Mouse (Mus musculus): ENCODE measurements around the gene Lao1. TPM values are rescaled to one million over a fixed set of nuclear protein-coding genes. Genes with fewer than 3 reads are reported as not detected.

The Lao1 gene
- polyA plus RNA-seq, 1 experiment from 2014 or later, result not detected

GRCm38 (mm10) chr4:119017078-119017477 is 55.7 kb downstream of the Lao1 start:
- H3K9ac ChIP-seq, result no peak overlapping the region
- H3K4me1 ChIP-seq, result peaks cover 24% of the 10 kb centered on the region
- no peak overlapping the region for H3K4me2 ChIP-seq
- WGBS, result 93% methylated on average over 5 of the region's 5 CpGs
- ATAC-seq (replicated peaks; ENCODE audit: low FRiP score), result no peak
- no peaks in the 10 kb centered on the region for H3K27me3 ChIP-seq
- no peak overlapping the region for H3K27ac ChIP-seq
- no peaks in the 10 kb centered on the region for H3K36me3 ChIP-seq
- H3K4me3 ChIP-seq (replicated peaks), result no peak overlapping the region
- no peaks in the 10 kb centered on the region for H3K9me3 ChIP-seq (replicated peaks)

Other genes with a start within 250 kb of the Lao1 start
- not detected in 2 replicates for gene Olfr1340, start 241.4 kb upstream of the Lao1 start, polyA plus RNA-seq (2015; fragmentation: Nextera tagmentation; extraction: Ambion mirVana)
- not detected in 2 replicates for gene Olfr1339, start 229.4 kb upstream of the Lao1 start, polyA plus RNA-seq (2015; fragmentation: Nextera tagmentation; extraction: Ambion mirVana)
- not detected in 2 replicates for gene Olfr1338, start 202.8 kb upstream of the Lao1 start, polyA plus RNA-seq (2015; fragmentation: Nextera tagmentation; extraction: Ambion mirVana)
- gene Olfr1337, start 179.0 kb upstream of the Lao1 start, polyA plus RNA-seq (2015; fragmentation: Nextera tagmentation; extraction: Ambion mirVana), result not detected in 2 replicates
- not detected in 2 replicates for gene Olfr1335, start 151.6 kb upstream of the Lao1 start, polyA plus RNA-seq (2015; fragmentation: Nextera tagmentation; extraction: Ambion mirVana)
- gene Olfr1333, start 125.3 kb upstream of the Lao1 start, polyA plus RNA-seq (2015; fragmentation: Nextera tagmentation; extraction: Ambion mirVana), result not detected in 2 replicates
- not detected in 2 replicates for gene Olfr1331, start 96.9 kb upstream of the Lao1 start, polyA plus RNA-seq (2015; fragmentation: Nextera tagmentation; extraction: Ambion mirVana)
- not detected in 2 replicates for gene Olfr1330, start 73.0 kb upstream of the Lao1 start, polyA plus RNA-seq (2015; fragmentation: Nextera tagmentation; extraction: Ambion mirVana)
- gene Olfr1329, start 44.1 kb upstream of the Lao1 start, polyA plus RNA-seq (2015; fragmentation: Nextera tagmentation; extraction: Ambion mirVana), result not detected in 2 replicates
- gene Olfr1328, start 23.0 kb upstream of the Lao1 start, polyA plus RNA-seq (2015; fragmentation: Nextera tagmentation; extraction: Ambion mirVana), result not detected in 2 replicates
- gene Slc2a1, start 147.1 kb downstream of the Lao1 start, polyA plus RNA-seq (2015; fragmentation: Nextera tagmentation; extraction: Ambion mirVana), result 78.5 and 91.6 TPM in 2 replicates
- gene Zfp691, start 212.6 kb downstream of the Lao1 start, polyA plus RNA-seq (2015; fragmentation: Nextera tagmentation; extraction: Ambion mirVana), result 9.6 and 13.6 TPM in 2 replicates
- gene Ermap, start 228.4 kb downstream of the Lao1 start, polyA plus RNA-seq (2015; fragmentation: Nextera tagmentation; extraction: Ambion mirVana), result 2.9 and 6.3 TPM in 2 replicates
- 135 and 141 TPM in 2 replicates for gene Svbp, start 233.7 kb downstream of the Lao1 start, polyA plus RNA-seq (2015; fragmentation: Nextera tagmentation; extraction: Ambion mirVana)